Mouse (Mus musculus) left cerebral cortex, adult 2 months (tissue): ENCODE measurements at regions not wholly inside any gene's neighbourhood (a gene's known extent, or its start where the extent isn't known, plus 50 kb on each side); places are given as distances from the start of the nearest gene placed in this dataset.

Experiments used
- DNase-seq, 2 experiments: peaks; one replicate each; pipeline ENCODE4 v3.0.0; 2021 to 2022; ENCODE audit warnings: low spot score in 2 of 2, mixed read lengths in 1 of 2; ENCODE audit errors: extremely low spot score in 1 of 2
- H3K27ac ChIP-seq: fragments of 200-600 bp; 2 replicates; pipeline ENCODE4 v1.8.1; 2022
- H3K4me3 ChIP-seq: fragments of 200-600 bp; 2 replicates; pipeline ENCODE4 v1.8.1; 2022
- CTCF ChIP-seq: fragments of 200-600 bp; IDR thresholded peaks from 2 replicates; pipeline ENCODE4 v1.8.1; 2022; ENCODE audit warnings: antibody characterized with exemption, mild to moderate bottlenecking, moderate library complexity
- intact Hi-C: fragments of 180-260 bp; cut with DNase I; formaldehyde crosslinking; loops from one replicate; pipeline ENCODE4 v1.15.1; 2025

DNA sequence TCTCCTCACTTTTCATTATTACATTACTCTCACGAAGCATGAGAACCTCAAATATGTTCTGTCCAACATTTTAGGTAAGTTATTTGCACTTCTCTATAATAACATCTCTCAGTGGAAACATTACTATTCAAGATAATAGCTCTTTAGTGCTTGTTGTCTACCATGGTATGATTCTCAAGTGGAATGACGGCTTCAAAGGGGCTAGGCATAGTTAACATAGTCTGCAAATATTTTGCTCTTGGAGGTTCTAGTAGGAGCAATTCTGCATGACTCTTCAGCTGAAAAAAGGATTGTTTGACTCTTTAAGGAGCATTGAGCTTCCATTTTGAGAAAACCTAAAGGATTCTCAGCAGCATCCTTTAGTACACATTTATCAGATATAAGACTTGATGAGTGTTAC is 182.5 kb upstream of the Tprg start:
- TF ChIP-seq CTCF = no peak
- DNase-seq = no peak
- Histone ChIP-seq H3K4me3 (no peak overlapping the region), H3K27ac (no peak overlapping the region)
- intact Hi-C loops = no loop called here

DNA sequence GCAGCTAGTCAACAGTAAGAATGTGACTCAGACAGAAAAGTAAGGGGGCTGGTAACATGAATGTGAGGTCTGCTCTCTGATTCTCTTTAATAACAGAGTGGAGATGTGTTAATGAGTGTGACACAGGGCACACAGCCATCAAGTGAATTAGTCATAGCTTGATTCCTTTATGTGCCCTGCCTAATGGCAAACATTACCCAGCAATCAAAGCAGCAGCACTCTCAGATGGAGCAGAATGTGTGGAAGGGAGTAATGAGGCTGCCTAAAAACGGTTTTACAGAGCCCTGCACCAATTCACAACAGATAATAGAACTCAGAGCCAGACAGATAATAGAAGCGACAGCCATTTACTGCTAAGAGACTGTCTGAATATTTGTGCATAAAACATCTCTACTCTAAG is 182.0 kb upstream of the Tprg start:
- H3K4me3 ChIP-seq = no peak overlapping the region
- intact Hi-C loops = no loop called here
- no peak for TF ChIP-seq CTCF
- no peak overlapping the region for H3K27ac ChIP-seq
- peak in 1 of 2 experiments; percentile 11 for DNase-seq

DNA sequence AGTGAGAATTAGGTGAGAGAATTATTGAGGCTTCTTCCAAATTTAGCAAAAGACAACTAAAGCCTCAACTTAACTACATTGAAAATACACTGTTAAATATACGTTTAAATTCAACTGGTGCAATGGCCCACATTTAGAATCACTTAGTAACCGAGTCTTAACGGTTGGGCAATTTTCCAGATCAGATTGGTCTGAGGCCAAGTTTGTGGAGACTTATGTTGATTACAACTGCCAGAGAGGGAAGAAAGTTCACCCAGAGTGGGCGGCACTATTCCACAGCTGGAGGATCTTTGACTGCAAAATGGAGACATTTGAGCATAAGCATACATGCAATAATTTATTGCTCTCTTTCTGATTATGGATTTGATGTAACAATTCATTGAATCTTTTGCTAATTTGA is 146.5 kb upstream of the Tprg start:
- intact Hi-C loops = no loop called here
- H3K27ac ChIP-seq = no peak overlapping the region
- no peak for TF ChIP-seq CTCF
- no peak overlapping the region for H3K4me3 ChIP-seq
- no peak for DNase-seq

DNA sequence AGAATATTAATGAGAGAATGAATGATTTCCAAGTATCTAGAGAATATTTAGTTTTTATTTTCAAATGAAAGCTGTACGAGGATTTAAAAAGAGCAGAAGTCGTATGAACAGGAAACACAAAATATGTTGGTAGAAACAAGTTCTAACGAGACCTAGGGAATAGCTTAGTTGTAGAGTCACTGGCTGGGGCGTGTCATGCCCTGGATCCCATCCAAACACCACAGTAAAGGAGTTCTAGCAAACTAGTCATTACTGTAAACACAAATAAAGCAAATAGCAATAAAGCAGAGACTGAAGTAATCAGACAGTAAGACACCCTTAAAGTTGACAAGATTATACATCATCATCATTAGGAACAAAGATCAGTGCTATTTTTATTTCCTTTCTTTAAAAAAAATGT is 139.1 kb upstream of the Tprg start:
- intact Hi-C loops = no loop called here
- DNase-seq = no peak
- Histone ChIP-seq H3K4me3 (no peak overlapping the region), H3K27ac (no peak overlapping the region)
- TF ChIP-seq CTCF = no peak

DNA sequence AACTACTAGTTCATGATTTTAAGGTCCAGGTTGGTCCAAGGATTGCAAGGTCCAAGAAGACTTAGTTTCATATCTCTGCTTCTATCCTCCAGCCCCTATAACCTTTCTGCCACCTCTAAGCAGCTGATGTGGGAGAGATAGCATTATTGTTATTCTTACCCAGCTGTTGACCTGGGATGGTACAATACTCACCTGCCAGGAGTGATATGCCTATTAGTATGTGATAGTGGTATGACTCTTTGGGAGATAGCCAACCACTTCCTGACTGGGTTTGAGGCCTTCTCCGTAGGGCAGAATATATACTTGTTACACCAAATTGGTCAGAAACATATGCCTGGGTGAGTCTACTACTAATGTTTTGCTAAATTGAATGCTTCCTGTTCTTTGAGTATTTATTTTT is 137.4 kb upstream of the Tprg start:
- no peak overlapping the region for H3K4me3 ChIP-seq
- intact Hi-C loops = no loop called here
- DNase-seq = no peak
- TF ChIP-seq CTCF = no peak
- H3K27ac ChIP-seq = no peak overlapping the region

DNA sequence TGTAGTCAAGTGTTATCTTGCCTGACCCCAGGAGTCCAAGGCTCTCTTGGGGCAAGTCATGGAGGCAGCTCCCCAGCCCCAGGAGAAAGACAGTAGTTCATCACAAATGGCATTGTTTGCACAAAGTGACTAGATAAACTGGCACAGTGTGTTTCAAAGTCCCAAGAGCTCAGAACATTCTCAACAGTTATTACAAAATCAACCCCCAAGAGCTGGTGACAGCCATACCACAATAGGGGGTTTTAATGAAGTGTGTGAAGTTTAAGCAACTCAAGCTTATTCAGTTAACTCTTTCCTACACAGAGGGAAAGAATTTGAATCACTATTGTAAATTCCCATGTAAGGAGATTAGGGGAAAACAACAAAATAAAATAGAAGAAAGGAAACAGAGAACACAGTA is 109.7 kb upstream of the Tprg start:
- DNase-seq = no peak
- Histone ChIP-seq H3K27ac (no peak overlapping the region), H3K4me3 (no peak overlapping the region)
- TF ChIP-seq CTCF = no peak
- intact Hi-C loops = no loop called here

DNA sequence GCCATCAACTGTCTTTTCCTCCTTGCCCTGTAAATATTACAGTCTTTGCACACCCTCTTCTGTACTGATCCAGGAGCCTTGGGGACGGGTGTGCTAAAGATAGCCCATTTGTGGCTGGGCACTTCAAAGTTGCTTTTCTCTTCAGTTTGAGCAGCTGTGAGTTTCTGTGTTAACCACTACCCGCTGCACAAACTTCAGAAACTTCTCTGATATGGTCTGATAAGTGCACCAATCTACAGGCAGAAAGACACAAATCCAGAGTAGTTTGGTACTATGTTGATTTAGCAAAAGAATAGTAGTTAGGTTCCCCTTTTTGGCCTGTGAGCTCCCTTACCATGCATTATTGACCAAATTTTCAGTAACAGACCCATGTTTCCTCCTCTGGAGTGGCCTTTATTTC is 108.6 kb upstream of the Tprg start:
- no peak for TF ChIP-seq CTCF
- intact Hi-C loops = no loop called here
- Histone ChIP-seq H3K4me3 (no peak overlapping the region), H3K27ac (no peak overlapping the region)
- DNase-seq = no peak

DNA sequence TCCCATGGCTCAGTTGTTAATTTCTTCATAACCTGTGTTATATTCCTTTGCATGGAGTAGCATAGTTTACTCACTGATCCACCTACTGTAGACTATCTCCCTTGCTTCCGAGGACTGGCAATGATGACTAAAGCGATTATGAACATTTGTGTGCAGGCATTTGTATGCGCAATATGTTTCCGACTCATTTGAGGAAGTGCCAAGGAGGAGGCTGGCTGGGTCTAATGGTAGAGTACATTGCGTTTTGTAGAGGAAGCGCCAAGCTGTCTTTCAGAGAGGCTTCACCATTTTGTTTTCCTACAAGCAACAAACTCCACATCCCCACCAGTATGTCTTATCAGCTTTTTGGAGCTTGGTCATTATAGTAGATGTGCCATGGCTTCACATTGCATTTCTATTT is 104.7 kb upstream of the Tprg start:
- no peak overlapping the region for H3K4me3 ChIP-seq
- no peak for DNase-seq
- no peak overlapping the region for H3K27ac ChIP-seq
- intact Hi-C loops = no loop called here
- no peak for TF ChIP-seq CTCF

DNA sequence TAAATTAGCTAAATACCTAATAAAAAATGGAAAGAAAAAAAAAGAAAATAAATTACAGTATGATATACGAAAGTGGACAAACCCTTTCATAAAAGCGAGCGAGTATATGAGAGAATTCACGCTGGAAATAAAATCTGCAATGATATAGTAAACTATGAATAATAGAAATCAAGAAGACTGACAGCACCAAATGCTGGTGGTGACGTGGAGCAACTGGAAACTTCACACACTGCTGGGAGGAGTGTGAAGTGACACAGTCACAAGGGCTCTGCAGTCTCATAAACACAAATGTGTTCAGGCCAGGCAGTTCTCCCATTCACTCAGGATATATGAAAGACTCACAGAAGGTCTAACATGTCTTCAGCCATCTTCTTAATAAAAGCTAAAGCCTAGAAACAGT is 89.5 kb upstream of the Tprg start:
- intact Hi-C loops = no loop called here

DNA sequence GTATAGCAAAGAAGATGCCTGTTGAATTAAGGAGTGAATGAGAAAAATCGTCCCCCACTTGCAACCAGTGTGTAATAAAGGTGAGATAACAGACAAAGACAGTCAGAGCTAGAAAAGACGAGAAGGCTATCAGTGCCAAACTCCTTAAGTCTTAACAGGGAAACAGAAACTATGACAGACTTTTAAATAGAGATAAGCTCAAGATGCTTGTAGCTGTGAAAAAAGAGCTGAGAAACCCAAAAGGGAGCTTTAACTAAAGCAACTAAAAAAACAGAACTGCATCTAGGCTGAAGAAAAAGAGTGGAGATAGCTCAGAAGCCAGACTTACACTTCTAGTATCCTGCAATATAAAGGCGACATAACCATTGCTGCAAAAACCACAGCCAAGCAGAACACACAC is 87.8 kb upstream of the Tprg start:
- no peak overlapping the region for H3K4me3 ChIP-seq

More for the DNA sequence above, 89.5 kb upstream of the Tprg start:
- DNase-seq = no peak
- TF ChIP-seq CTCF = no peak
- H3K27ac ChIP-seq = no peak overlapping the region
- no peak overlapping the region for H3K4me3 ChIP-seq

DNA sequence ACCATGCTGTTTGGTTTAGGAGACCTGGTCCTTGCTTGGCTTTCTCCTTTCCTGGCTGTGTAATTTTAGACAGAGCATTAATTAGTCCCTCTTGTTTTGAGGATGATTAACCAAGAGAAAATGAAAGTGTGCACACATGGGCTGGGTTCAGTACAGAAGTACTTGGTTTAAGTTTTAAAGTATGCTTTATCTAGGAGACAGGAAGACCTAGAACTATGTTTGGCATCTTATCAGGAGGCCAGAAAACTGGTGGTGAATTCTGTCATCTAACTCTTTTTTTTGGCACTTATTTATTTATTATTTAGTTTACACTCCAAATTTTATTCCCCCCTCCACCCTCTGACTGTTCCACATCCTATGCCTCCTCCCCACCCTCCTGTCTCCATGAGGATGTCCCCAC is 86.6 kb upstream of the Tprg start:
- DNase-seq = no peak
- Histone ChIP-seq H3K4me3 (no peak overlapping the region), H3K27ac (no peak overlapping the region)
- no peak for TF ChIP-seq CTCF
- intact Hi-C loops = no loop called here

More for the DNA sequence above, 87.8 kb upstream of the Tprg start:
- no peak for DNase-seq
- intact Hi-C loops = no loop called here
- H3K27ac ChIP-seq = no peak overlapping the region
- TF ChIP-seq CTCF = no peak

DNA sequence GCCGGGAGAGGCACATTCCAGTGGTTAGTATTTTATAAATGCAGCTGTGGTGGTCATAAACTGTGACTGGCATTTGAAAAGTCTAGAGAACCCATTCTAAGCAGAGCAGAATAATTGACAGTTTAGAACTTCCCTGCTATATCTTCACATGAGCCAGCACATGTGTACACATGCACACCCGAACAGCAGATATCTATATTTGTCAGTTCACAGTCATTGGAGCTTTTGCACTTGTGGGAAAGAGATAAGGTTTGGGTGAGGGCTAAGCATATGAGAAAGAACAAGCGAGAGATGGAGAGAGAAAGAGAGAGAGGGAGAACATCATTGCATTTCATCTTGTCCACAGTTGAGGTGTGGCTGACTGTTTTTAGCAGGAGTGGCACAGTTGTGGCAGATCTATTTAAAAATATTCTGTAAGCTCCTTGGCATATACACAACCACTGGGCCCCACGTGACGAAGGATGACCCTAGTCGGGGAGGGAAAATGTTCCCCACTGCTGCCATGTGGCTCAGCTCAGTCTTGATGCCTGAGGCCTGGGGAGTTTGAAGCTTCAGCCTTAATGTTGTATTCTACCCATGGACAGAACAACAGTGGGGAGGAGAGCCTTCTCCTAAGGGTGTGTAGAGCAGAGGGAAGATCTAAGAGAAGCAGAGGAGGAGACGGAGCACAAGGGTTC is 85.4 kb upstream of the Tprg start:
- no peak for TF ChIP-seq CTCF
- no peak for DNase-seq
- H3K4me3 ChIP-seq = no peak overlapping the region
- intact Hi-C loops = no loop called here
- H3K27ac ChIP-seq = no peak overlapping the region

DNA sequence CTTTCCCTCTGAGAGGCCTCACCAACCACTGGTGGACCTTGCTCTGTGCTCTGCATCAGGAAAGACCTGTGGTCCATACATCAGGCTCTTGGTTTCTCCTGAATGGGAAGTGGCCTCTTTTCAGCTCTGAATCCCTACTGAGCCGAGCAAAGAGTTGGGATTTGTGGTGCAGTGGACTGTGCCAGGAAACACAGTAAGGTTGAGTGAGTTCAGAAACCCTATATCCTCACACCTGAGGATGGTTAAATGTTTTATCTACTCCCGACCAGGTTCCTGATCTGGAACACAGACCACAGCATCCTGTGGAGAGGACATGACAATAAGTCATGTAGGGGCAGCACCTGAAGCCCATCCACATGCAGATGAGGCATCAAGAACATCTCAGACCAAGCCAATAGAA is 73.4 kb upstream of the Tprg start:
- no peak overlapping the region for H3K27ac ChIP-seq
- no peak overlapping the region for H3K4me3 ChIP-seq
- TF ChIP-seq CTCF = no peak
- intact Hi-C loops = no loop called here
- no peak for DNase-seq
